Mouse (Mus musculus) 416B (cell line): ENCODE data around the gene Zswim9.
A peak's percentile ranks its signal among the peaks of the same experiment; 100 is the strongest.

Source experiments
- DNase-seq: peaks from one replicate; pipeline ENCODE4 v3.0.0; 2011; ENCODE audit warnings: low read depth

Zswim9 gene

DNA sequence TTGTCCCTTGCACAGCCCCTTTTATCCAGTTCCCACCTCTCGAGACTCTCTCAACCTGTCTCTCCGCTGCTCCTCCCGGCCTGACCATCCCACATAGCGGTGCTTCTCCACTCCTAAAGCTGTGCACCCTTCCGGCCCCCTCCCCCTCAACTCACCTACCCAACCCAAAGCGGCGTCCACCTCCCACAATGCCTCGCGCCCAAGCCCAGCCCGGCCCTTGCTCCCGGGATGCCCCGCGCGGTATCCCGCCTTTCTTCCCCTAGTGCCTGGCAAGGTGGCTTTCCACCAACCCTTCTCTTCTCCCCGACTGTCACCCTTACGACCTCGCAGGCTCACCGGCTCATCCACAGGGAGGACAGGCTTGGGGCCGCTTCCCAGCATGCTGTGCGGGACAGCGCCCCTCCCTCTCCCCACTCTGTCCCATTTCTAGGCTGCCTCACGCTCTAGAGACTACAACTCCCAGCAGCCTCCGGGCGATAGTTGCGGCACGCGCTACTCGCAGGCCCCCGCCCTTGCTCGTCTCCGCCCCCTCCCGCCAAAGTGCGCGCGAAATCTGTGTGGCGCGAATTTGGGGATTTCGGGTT lies at the start of gene Zswim9:
Zswim9 (minus strand) TSS at position 414 of the 584 bp plus-strand sequence.
- peak; percentile 92 for DNase-seq

DNA sequence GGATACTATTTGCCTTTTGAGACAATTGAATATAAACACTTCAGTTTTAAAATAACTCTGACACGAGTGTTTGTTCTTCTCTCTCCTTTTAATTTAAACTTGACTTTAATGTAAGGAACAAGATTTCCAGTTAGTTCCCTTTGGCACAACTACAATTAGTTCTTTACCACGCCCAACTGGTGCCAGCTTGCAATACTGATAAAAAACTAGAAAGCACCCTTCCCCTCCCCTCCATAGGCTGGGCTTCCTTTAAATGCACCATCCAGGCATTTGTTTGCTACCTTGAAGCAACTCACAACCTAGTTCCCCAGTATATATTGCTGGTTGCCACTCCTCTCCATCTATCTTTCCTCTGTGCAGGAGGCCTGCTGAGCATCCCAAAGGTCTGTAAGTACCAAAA lies 45.8 kb upstream of the Zswim9 start, which contains the start of gene Pla2g4c:
Pla2g4c (plus strand) TSS at position 340 of the 400 bp plus-strand sequence.
- no peak for DNase-seq

DNA sequence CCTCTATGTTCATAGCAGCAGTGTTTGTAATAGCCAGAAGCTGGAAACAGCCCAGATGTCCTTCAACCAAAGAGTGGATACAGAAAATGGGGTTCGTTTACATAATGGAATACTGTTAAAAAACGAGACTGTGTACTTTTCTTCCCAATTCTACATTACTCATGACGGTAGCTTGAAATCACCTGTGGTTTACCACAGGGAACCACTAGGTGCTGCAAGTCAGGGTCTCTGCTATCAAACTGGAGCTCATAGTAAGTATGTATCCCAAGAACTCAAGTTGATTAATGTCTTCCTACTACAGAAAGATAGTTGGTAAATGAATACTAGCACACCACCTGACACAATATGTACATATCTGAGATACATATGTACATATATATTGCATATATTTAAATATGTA lies 42.9 kb upstream of the Zswim9 start:
- peak; percentile 48 for DNase-seq

DNA sequence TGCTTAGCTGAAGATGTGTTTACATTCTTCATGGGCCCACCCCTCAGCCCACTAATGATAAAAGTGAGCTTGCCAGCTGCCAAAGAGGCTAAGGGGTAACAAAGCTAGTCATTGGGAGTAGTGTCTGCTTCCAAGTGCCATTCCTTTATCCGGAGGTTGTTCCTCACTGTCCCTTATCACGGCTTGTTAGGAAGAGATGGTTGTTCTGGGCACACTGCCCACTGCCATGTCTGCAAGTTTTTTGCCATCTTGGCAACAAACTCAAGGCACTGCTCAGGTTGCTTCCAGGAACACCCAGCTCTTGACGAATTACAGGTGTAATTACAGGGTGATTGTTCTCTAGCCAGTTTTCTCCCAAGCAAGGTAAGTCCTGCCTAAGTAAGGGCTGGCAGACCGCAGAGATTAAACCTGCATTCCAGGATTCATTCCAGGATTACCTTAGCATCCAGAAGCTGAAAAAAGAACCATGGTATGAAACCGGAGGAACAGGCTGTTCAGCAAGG lies 35.6 kb upstream of the Zswim9 start:
- DNase-seq = no peak

DNA sequence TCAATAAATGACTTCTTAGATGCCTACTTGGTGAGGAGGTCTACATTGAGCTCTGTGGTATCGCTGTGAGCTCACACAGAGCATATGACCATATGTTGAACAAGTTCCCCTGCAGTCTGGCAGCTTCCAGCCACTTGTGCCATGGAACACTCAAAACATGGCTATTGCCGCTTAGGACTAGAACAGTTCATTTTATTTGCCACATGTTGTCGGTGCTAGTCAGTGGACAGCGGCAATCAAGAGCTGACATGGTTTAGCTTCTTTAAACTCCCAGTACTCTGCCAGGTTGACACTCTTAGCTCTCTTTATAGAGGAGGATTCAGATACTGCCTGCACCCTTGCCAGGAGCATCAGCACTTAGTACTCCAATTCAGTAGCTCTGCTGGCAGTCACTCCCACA lies 32.9 kb upstream of the Zswim9 start:
- DNase-seq = no peak

DNA sequence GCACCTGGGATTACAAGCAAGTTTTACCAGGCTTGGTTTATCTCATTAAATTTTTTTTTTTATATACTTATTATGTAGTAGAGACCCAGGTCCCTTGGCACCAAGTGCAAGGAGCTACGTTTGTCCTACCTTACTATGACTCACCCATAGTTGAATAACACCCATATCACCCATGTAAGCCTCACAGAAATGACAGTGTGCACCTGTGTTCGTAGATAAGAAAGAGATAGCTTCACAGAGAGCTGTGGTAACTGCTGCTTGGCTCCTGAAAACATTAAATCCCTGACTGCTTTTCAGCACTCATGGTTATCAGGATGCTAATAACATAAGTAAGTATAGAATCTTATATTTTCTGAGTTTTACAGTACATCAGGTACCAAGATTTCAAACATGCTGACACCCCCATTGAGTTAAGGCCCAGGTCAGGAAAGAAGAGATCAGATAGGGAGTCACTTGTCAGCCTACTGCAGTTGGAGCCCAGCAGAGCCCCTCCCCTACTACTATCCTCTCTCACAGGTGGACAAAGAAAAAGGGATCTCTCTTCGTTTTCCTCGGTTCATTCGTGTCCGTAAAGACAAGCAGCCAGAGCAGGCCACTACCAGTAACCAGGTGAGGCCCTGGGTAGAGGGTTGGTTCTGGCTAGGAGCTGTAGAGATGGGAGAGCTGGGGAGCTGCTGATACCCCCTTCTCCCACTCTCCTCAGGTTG lies 32.1 kb upstream of the Zswim9 start:
- no peak for DNase-seq

DNA sequence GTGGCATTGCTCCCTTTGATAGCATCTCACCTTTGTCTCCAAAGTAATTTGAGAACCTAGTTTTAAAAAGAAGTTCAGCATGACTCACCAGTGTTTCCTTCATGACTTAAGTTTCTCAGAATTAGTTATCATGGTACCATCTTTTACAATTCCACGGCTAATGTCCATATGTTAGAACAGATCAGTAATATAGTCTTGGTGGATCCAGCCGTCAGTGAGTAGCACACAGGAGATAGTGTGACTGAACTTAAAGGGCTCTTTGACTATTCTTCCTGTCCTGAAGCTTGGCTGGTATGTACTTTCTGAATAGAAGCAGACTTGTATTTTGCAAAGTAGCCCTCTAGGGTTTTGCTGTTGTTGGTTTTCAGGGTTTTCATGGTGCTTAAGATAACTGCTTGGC lies 30.9 kb upstream of the Zswim9 start:
- peak; percentile 44 for DNase-seq

DNA sequence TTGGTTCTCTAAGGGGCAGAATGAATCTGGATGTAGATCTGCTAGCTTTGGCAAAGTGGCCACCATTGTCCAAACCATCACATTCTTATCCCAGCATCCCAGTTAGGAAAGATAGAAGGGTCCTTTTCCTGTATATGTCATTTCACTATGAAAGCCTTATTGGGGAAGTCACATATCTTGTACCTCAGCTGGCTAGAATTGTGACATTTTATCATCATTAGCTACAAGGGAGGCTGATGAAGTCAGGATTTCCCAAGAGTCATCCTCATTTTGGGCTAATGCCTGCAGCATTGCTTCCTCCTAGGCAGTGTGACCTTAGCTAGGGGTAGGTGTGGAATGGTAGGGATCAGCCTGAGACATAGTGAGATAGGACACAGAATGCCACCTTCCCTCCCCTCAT lies 24.9 kb upstream of the Zswim9 start:
- peak; percentile 27 for DNase-seq

DNA sequence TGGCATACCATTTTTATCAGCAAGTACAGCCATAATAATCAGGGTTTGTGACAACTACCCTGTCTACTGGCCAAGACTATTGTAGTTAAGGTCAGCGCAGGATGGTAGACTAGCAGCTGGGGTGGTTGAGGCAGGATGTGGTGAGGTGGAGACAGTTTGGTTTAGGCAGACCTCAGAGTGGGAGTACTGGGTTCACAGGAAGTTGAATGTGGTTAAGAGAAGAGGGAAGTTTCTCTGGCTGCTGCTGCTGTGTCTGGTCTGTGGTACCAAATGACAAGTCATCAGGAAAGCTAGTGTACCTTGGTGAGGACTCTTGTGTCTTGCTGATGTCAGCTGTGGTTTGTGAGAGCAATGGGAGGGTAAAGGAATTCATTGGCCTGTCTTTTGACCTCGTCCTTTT lies 24.3 kb upstream of the Zswim9 start:
- DNase-seq = peak; percentile 98

DNA sequence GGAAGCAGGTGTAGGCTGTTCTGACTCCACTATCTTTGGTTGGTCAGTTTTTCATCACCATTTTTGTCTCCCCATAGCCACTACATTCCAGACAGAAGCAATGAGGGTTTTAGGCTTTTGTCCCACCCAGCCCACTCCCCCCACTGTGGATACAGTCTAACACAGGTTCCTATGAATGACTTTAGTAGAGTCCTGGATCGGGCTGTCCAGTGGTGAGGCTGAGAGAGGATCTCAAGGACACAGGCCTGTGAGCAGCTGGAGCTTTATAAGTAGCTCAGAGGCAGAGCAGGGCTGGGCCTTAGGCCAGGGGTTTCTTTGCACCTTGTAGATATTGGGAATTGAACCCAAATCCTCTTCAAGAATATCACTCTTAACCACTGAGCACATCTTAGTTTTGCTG lies 23.1 kb upstream of the Zswim9 start:
- no peak for DNase-seq

DNA sequence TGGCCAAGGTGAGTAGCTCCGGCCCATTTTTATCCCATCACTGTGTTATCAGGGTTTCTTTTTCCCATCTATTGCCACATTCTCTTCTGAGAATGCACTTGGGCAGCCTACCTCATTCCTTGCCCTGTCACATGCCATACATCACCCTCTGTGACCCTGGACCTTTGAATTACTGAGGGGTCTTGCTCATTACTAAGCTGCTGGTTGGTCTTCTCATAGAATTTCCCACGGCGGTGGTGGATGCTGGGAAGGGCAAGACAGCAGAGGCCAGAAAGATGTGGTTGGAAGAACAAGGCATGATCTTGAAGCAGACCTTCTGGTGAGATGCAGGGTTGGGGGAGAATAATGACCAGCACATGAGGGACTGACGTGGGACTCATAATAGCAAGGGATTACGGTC lies 20.3 kb upstream of the Zswim9 start:
- DNase-seq = no peak

DNA sequence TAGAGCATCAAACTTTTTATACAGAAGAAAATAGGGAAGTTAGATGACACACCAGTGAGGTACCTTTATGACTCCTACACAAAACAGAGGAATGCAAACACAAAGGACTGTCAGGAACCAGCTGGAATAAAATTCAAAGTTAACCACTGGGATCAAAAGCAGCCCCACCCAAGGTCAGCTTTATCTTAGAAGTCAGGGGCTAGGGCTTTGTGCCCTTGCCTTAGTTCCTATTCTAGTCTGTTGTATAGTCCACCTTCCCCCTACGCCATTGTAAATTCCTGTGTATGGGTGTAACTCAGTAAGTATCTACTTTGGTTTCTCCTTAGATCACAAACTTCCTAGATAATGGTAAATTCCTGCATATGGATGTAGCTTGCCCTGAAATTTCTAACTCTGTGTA lies 19.1 kb upstream of the Zswim9 start:
- DNase-seq = no peak

DNA sequence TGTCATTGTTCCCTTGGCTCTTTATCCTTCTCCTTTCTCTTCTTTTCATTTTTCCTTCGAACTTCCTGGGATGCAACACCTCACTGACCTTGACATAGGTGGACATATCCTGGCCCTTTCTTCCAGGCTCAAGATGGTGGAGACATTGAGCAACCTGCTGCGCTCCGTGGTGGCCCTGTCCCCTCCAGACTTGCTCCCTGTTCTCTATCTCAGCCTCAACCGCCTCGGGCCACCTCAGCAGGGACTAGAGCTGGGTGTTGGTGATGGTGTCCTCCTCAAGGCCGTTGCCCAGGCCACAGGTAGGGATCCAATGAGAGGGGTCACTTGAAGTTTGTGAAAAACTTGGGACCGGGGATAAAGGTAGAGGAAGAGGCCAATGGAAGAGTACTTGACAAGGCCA lies 16.7 kb upstream of the Zswim9 start:
- DNase-seq = no peak

DNA sequence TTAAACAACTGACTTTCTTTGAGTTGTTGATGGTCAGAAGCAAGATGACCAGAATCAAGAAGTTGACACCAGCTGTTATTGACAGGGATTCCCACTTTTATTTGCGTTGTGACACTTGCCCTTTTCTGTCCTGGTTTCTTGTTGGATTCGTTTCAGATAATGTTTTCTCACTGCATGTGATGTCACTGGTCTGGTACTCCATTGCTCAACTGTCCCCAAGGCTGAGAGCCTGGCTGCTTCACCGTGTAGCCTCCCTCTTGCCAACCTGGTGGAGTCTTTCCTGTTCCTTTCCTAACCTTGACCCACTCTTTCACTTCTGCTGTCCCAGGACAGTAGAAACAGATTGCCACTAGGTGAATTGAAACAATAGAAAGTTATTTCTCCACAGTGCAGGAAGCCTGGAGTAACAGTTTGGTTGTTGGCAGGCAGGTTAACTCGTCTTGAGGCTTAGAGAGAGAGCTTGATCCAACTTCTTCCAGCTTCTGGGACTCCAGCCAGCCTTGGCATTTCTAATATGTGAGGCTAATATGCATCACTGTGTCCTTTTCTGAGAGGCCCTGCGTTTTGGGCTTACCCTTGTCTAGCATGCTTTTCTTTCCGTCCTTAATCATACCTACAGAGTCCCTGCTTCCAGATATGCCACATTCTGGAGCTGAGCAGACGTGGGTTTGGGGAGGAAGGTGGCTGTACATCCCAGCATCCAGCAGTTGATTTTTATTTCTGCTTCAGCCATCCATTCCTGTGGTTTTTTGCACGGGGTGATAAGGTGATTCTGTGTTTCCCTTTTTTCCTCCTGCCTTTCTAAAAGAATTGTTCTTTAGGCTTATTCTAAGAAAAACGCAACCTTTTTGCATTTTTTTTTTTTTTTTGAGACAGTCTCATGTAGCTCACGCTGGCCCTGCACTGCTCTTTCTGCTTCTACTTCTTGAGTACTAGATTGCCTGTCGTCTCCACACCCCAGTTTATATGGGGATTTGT lies 15.6 kb upstream of the Zswim9 start:
- no peak for DNase-seq

DNA sequence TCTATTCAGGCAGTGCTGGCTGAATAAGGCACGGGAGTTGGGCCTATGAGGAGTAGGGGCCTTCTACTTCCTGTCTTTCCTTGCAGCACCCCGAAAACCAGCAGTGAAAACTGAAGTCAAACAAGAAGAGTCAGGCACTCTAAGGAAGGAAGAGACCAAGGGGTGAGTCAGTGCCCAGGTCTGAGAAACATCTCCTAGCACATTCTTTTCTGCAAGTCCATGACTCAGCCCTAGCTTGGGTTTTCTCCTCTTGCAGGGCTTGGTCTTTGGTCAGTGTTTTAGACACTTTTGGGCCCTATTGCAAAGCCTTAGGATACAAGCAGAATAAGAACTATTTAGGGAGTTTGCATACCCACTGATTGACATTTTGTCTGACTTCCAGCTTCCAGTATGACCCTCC lies 12.8 kb upstream of the Zswim9 start:
- peak; percentile 64 for DNase-seq

DNA sequence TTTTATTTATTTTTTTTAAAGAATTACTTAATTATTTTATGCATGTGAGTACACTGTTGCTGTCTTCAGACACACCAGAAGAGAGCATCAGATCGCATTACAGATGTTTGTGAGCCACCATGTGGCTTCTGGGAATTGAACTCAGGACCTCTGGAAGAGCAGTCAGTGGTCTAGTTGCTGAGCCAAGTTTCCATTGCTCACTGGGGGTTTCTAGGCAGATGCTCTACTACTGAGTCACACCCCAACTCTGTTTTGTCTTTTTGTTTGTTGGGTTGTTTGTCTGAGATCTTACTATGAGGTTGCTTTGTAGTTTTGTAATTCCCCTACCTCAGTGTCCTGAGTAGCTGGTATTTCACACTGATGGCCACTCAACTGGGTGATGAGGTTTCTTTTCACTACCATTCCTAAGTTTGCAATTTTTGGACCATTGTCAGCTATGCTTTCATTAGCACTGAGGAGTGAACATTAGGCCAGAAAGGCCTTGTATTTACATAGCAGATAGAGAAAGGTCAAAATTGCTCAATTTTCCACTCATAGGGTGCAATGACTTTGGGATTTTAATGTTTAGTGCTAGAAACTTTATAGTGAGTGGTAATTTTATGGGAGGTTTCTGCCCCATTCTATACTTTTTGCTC lies 11.6 kb upstream of the Zswim9 start:
- no peak for DNase-seq

DNA sequence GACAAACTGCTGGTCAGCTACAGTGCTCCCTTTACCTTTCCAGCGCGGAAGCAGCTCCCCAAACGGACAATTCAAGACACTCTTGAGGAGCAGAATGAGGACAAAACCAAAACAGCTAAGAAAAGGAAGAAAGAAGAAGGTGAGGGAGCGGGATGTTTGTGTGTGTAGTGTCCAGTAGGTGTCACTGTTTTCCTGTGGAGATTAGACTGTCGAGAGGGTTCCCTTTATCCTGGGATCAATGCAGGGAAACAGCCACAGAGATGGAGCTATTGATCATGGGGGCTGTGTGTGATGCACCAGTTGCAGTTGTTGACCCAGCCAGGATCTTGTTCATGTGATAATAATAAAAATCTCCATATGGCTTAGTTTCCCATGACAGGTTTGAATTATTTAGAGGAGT lies 10.1 kb upstream of the Zswim9 start:
- DNase-seq = peak; percentile 59

DNA sequence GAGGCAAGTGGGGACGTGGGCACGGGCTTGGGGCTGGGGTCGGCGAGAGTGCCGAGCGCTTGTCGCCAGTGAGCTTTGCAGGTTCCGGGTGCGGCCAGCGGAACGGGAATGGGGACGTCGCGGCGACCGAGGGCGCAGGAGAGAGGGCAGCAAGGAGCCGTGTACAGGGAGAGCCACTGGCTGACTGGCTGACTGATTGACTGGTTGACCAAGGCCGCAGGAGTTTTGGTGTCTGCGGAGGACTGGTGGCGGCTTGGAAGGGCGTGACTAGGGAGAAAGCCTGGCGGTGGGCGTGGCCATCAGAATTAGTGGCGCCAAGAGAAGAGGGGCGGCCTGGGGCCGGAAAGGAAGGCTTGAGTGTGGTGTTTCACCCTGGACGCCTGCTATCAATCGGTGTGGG lies 436 bp upstream of the Zswim9 start:
- peak; percentile 10 for DNase-seq

DNA sequence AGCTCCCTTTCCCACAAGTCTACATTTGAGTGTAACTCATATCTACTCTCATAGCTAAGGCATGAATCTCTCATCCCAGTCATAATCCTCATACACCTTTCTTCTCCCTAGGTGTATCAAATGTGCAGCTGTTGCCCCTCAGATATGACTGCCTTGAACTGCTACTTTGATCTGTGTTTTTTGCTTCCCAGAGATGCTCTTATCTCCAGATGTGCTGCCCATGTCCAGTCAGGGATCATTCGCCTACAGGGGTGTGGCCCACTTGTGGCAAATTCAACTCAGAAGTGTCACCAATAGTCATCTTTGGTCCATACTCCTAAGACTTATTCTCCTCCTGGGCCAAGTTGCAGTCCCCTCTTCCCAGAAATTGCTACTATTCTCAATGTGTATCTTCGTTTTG lies 688 bp downstream of the Zswim9 start:
- no peak for DNase-seq

DNA sequence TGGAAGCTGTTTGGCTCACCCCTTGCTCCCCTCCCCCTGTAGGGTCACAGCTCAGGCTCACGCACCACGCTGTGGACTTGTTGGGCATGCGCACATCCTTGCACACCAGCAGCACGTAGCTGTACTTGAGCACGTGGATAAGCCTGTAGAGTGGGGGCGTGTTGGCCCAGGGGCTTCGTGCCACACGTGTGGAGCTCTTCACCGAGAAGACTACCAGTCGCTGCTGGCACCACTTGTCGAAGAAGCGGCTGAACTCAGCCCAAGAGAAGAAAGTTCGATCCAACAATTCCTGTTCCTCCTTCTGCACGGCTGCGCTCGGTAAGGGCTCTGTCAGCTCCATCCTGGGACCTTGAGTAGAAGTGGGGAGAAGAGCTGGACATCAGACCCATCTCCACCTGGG lies 1.4 kb downstream of the Zswim9 start, which contains the start of gene Lig1:
Lig1 (plus strand) TSS at position 203 of the 400 bp plus-strand sequence.
- DNase-seq = no peak

DNA sequence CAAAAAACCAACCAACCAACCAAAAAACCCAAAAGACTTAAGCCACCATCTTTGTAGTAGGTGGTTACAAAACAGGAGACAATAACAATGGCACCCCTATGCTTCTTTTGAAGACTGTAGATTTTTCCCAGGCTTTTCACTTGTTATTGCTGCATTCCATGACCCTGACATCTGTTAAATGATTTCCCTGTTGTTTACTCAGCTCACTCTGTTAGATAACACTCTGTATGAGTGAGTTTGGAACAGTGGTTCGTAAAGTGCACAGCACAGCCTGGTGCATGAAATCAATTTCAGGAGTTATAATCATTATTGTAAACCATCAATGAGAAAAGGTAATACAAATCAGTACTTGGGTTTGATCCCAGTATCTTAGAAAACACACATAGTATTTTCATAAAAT lies 6.8 kb downstream of the Zswim9 start:
- DNase-seq = no peak

DNA sequence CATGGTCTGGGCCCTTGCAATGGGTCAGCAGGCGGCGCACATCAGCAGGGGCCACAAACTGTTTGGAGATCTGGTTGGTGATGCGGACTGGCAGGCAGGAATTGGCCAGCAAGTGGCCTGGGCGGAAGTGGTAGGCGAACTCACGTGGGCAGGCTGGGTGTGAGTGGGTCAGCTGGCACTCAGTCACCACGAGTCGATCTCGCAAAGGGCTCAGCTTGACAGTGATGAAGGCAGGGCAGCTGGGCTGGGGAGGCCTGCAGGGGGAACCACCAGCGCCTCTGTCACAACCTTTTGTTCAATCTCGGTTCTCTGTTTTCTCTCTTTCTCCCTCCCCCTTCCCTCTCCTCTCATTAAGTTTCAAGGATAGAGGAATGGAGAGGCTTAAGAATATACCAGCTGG lies 9.1 kb downstream of the Zswim9 start:
- DNase-seq = no peak
